Mouse (Mus musculus): ENCODE measurements at regions not wholly inside any gene's neighbourhood (a gene's known extent, or its start where the extent isn't known, plus 50 kb on each side); places are given as distances from the start of the nearest gene placed in this dataset.

GRCm38 (mm10) chr16:24096076-24096475, 107.4 kb upstream of the Bcl6 start:
- no peaks in the 10 kb centered on the region for H3K9me3 ChIP-seq (replicated peaks; ENCODE audit: control insufficient read depth, insufficient read depth, low read length, poor library complexity, severe bottlenecking)
- no peak overlapping the region for H3K4me3 ChIP-seq (ENCODE audit: low read depth, low read length)
- TF ChIP-seq CTCF (IDR thresholded peaks at IDR 0.05; ENCODE audit: low read depth, low read length) (no peak), EP300 (IDR thresholded peaks at IDR 0.05; ENCODE audit: insufficient read depth, low read depth, low read length) (no peak)
- H3K4me1 ChIP-seq (ENCODE audit: control insufficient read depth, insufficient read depth, low read length), result no peaks in the 10 kb centered on the region
- H3K36me3 ChIP-seq (ENCODE audit: control insufficient read depth, insufficient read depth, low read length, poor library complexity, severe bottlenecking), result no peaks in the 10 kb centered on the region
- no peak overlapping the region for H3K9ac ChIP-seq (ENCODE audit: low read depth, poor library complexity, severe bottlenecking)
- no peaks in the 10 kb centered on the region for H3K27me3 ChIP-seq (ENCODE audit: control insufficient read depth, insufficient read depth, low read length, poor library complexity, severe bottlenecking)
- no peak overlapping the region for H3K27ac ChIP-seq (ENCODE audit: insufficient read depth, low read length)

- Histone ChIP-seq H3K4me3 (ENCODE audit: low read depth, low read length) (no peak overlapping the region), H3K36me3 (ENCODE audit: control insufficient read depth, insufficient read depth, low read length, poor library complexity, severe bottlenecking) (no peaks in the 10 kb centered on the region), H3K27me3 (ENCODE audit: control insufficient read depth, insufficient read depth, low read length, poor library complexity, severe bottlenecking) (no peaks in the 10 kb centered on the region), H3K9ac (ENCODE audit: low read depth, poor library complexity, severe bottlenecking) (no peak overlapping the region), H3K27ac (ENCODE audit: insufficient read depth, low read length) (no peak overlapping the region), H3K9me3 (replicated peaks; ENCODE audit: control insufficient read depth, insufficient read depth, low read length, poor library complexity, severe bottlenecking) (no peaks in the 10 kb centered on the region), H3K4me1 (ENCODE audit: control insufficient read depth, insufficient read depth, low read length) (no peaks in the 10 kb centered on the region)
- TF ChIP-seq CTCF (IDR thresholded peaks at IDR 0.05; ENCODE audit: low read depth, low read length) (no peak), POLR2A (IDR thresholded peaks at IDR 0.05; ENCODE audit: insufficient read depth, low read length) (no peak), EP300 (IDR thresholded peaks at IDR 0.05; ENCODE audit: insufficient read depth, low read depth, low read length) (no peak)
These were observed 107.0 kb upstream of the Bcl6 start for GRCm38 (mm10) chr16:24095630-24096029.

- TF ChIP-seq EP300 (IDR thresholded peaks at IDR 0.05; ENCODE audit: insufficient read depth, low read depth, low read length) (no peak), POLR2A (IDR thresholded peaks at IDR 0.05; ENCODE audit: insufficient read depth, low read length) (no peak), CTCF (IDR thresholded peaks at IDR 0.05; ENCODE audit: low read depth, low read length) (no peak)
- Histone ChIP-seq H3K27me3 (ENCODE audit: control insufficient read depth, insufficient read depth, low read length, poor library complexity, severe bottlenecking) (no peaks in the 10 kb centered on the region), H3K9me3 (replicated peaks; ENCODE audit: control insufficient read depth, insufficient read depth, low read length, poor library complexity, severe bottlenecking) (no peaks in the 10 kb centered on the region)
These were observed 105.9 kb upstream of the Bcl6 start for GRCm38 (mm10) chr16:24094566-24094965.

GRCm38 (mm10) chr16:24093624-24094023, 105.0 kb upstream of the Bcl6 start:
- no peak overlapping the region for H3K4me3 ChIP-seq (ENCODE audit: low read depth, low read length)
- no peak overlapping the region for H3K9ac ChIP-seq (ENCODE audit: low read depth, poor library complexity, severe bottlenecking)
- no peaks in the 10 kb centered on the region for H3K36me3 ChIP-seq (ENCODE audit: control insufficient read depth, insufficient read depth, low read length, poor library complexity, severe bottlenecking)
- TF ChIP-seq EP300 (IDR thresholded peaks at IDR 0.05; ENCODE audit: insufficient read depth, low read depth, low read length), result no peak
- no peak for TF ChIP-seq POLR2A (IDR thresholded peaks at IDR 0.05; ENCODE audit: insufficient read depth, low read length)
- no peak for TF ChIP-seq CTCF (IDR thresholded peaks at IDR 0.05; ENCODE audit: low read depth, low read length)
- no peak overlapping the region for H3K27ac ChIP-seq (ENCODE audit: insufficient read depth, low read length)
- no peaks in the 10 kb centered on the region for H3K4me1 ChIP-seq (ENCODE audit: control insufficient read depth, insufficient read depth, low read length)
- H3K27me3 ChIP-seq (ENCODE audit: control insufficient read depth, insufficient read depth, low read length, poor library complexity, severe bottlenecking), result no peaks in the 10 kb centered on the region
- no peaks in the 10 kb centered on the region for H3K9me3 ChIP-seq (replicated peaks; ENCODE audit: control insufficient read depth, insufficient read depth, low read length, poor library complexity, severe bottlenecking)

More at GRCm38 (mm10) chr16:24094566-24094965, 105.9 kb upstream of the Bcl6 start:
- no peak overlapping the region for H3K4me3 ChIP-seq (ENCODE audit: low read depth, low read length)
- no peak overlapping the region for H3K9ac ChIP-seq (ENCODE audit: low read depth, poor library complexity, severe bottlenecking)
- no peak overlapping the region for H3K27ac ChIP-seq (ENCODE audit: insufficient read depth, low read length)
- no peaks in the 10 kb centered on the region for H3K4me1 ChIP-seq (ENCODE audit: control insufficient read depth, insufficient read depth, low read length)
- H3K36me3 ChIP-seq (ENCODE audit: control insufficient read depth, insufficient read depth, low read length, poor library complexity, severe bottlenecking), result no peaks in the 10 kb centered on the region

GRCm38 (mm10) chr16:24092616-24093525, 104.2 kb upstream of the Bcl6 start:
- Histone ChIP-seq H3K9ac (ENCODE audit: low read depth, poor library complexity, severe bottlenecking) (no peak overlapping the region), H3K36me3 (ENCODE audit: control insufficient read depth, insufficient read depth, low read length, poor library complexity, severe bottlenecking) (no peaks in the 10 kb centered on the region), H3K4me1 (ENCODE audit: control insufficient read depth, insufficient read depth, low read length) (no peaks in the 10 kb centered on the region), H3K27ac (ENCODE audit: insufficient read depth, low read length) (no peak overlapping the region), H3K27me3 (ENCODE audit: control insufficient read depth, insufficient read depth, low read length, poor library complexity, severe bottlenecking) (no peaks in the 10 kb centered on the region), H3K4me3 (ENCODE audit: low read depth, low read length) (no peak overlapping the region), H3K9me3 (replicated peaks; ENCODE audit: control insufficient read depth, insufficient read depth, low read length, poor library complexity, severe bottlenecking) (no peaks in the 10 kb centered on the region)
- no peak for TF ChIP-seq CTCF (IDR thresholded peaks at IDR 0.05; ENCODE audit: low read depth, low read length)
- no peak for TF ChIP-seq EP300 (IDR thresholded peaks at IDR 0.05; ENCODE audit: insufficient read depth, low read depth, low read length)
- no peak for TF ChIP-seq POLR2A (IDR thresholded peaks at IDR 0.05; ENCODE audit: insufficient read depth, low read length)

GRCm38 (mm10) chr16:24092136-24092535, 103.5 kb upstream of the Bcl6 start:
- H3K4me3 ChIP-seq (ENCODE audit: low read depth, low read length), result no peak overlapping the region
- H3K9ac ChIP-seq (ENCODE audit: low read depth, poor library complexity, severe bottlenecking), result no peak overlapping the region

More at GRCm38 (mm10) chr16:24092136-24092535, 103.5 kb upstream of the Bcl6 start:
- Histone ChIP-seq H3K9me3 (replicated peaks; ENCODE audit: control insufficient read depth, insufficient read depth, low read length, poor library complexity, severe bottlenecking) (no peaks in the 10 kb centered on the region), H3K27ac (ENCODE audit: insufficient read depth, low read length) (no peak overlapping the region), H3K36me3 (ENCODE audit: control insufficient read depth, insufficient read depth, low read length, poor library complexity, severe bottlenecking) (no peaks in the 10 kb centered on the region), H3K27me3 (ENCODE audit: control insufficient read depth, insufficient read depth, low read length, poor library complexity, severe bottlenecking) (no peaks in the 10 kb centered on the region), H3K4me1 (ENCODE audit: control insufficient read depth, insufficient read depth, low read length) (no peaks in the 10 kb centered on the region)
- no peak for TF ChIP-seq POLR2A (IDR thresholded peaks at IDR 0.05; ENCODE audit: insufficient read depth, low read length)
- no peak for TF ChIP-seq CTCF (IDR thresholded peaks at IDR 0.05; ENCODE audit: low read depth, low read length)
- TF ChIP-seq EP300 (IDR thresholded peaks at IDR 0.05; ENCODE audit: insufficient read depth, low read depth, low read length), result no peak

Data from ES-Bruce4 (cell line).